ENCODE assay signal across 10 mouse cellular contexts in the genomic region with DNA sequence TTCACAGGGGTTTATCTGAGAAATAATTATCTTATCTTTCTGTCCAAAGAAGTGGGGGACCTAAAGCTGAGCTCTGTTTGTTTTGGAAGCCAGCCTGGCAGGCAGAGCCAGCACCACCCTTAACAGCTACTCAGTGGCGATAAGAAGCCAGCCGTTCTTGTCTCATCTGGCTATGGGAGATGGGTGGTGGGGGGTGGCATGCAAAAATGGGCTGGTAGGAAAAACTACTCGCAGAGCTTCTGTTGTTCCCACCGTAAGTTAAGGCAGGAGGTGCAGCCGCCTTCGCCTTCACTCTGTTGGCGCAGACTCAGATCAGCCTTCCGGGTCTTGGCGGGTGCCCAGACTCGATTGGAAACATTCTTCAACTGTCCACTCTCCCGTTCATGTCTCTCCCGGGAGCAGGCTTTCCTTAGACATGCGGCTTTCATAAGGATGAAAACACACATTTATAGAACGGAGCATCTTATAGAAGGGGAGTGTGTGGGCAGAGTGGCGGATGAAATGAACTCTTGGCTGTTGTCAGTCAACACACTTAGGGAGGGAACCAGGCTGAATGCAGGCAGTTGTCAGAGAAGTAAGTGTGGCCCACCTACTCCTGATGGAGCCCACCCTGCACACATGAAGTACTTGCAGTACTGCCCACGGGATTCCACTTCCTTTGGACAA.
DNase-seq lines count a peak whose midpoint lies in the region; ATAC-seq lines count a peak whose summit lies in the region.
"Had no signal": no experiment of that assay in that cellular context is flagged by ENCODE, and none has a peak within 500 bp of the region (broad histone marks: within the 10 kb centered on the region; RNA-seq: fewer than 3 reads in every experiment).

No protein-coding gene starts in this region.

- H3K27me3 ChIP-seq in forebrain, embryonic 15.5 days, result no peaks in the 10 kb centered on the region
- H3K27me3 ChIP-seq in forebrain, embryonic 10.5 days (ENCODE audit: poor library complexity, severe bottlenecking), result no peaks in the 10 kb centered on the region
- no peaks in the 10 kb centered on the region; the same call in 1 of the 2 replicates for H3K27me3 ChIP-seq in neural tube, embryonic 15.5 days (replicated peaks)
- H3K27me3 ChIP-seq: CH12.LX had no signal

- no peak for ATAC-seq in forebrain, embryonic 15.5 days (replicated peaks)
- ATAC-seq in neural tube, embryonic 15.5 days (ENCODE audit: low FRiP score), result no peak
- ATAC-seq in cerebellum, adult (ENCODE audit: insufficient number of reproducible peaks, low FRiP score, low TSS enrichment), result no peak

- H3K9ac ChIP-seq in forebrain, embryonic 15.5 days (replicated peaks), result no peak overlapping the region
- no peak overlapping the region; the same call in 1 of the 2 replicates for H3K9ac ChIP-seq in neural tube, embryonic 15.5 days (replicated peaks)

- no peak overlapping the region for H3K27ac ChIP-seq in forebrain, embryonic 15.5 days (replicated peaks)
- H3K27ac ChIP-seq in forebrain, embryonic 10.5 days, result no peak overlapping the region
- H3K27ac ChIP-seq in neural tube, embryonic 15.5 days (replicated peaks), result no peak overlapping the region; the same call in 1 of the 2 replicates

- H3K4me1 ChIP-seq in forebrain, embryonic 15.5 days, result peaks cover 9% of the 10 kb centered on the region
- peaks cover 15% of the 10 kb centered on the region for H3K4me1 ChIP-seq in forebrain, embryonic 10.5 days
- peaks cover 17% of the 10 kb centered on the region for H3K4me1 ChIP-seq in neural tube, embryonic 15.5 days

- peak overlapping the region; percentile 13; the same call in 1 of the 2 replicates for H3K4me2 ChIP-seq in forebrain, embryonic 15.5 days (replicated peaks)
- H3K4me2 ChIP-seq in neural tube, embryonic 15.5 days, result peak overlapping the region; percentile 35

- no peak overlapping the region for H3K4me3 ChIP-seq in forebrain, embryonic 15.5 days
- H3K4me3 ChIP-seq in forebrain, embryonic 10.5 days, result no peak overlapping the region
- no peak overlapping the region for H3K4me3 ChIP-seq in neural tube, embryonic 15.5 days (replicated peaks)
- H3K4me3 ChIP-seq: megakaryocyte, embryonic 14.5 days had no signal

- 50% methylated on average over 16 of the region's 16 CpGs for WGBS in forebrain, embryonic 15.5 days
- WGBS in forebrain, embryonic 10.5 days, result 88% methylated on average over 16 of the region's 16 CpGs
- 58% methylated on average over 16 of the region's 16 CpGs for WGBS in neural tube, embryonic 15.5 days

- no peak for DNase-seq in forebrain, embryonic 10.5 days (ENCODE audit: extremely low spot score, low spot score)
- peak; percentile 42 to 60 for DNase-seq in right cerebral cortex, postnatal 10 days (ENCODE audit: low spot score in 2 of 2)
- no peak for DNase-seq in right cerebral cortex, adult 18-20 months
- peak; percentile 47 for DNase-seq in kidney, postnatal 25 days
- no peak for DNase-seq in retina, postnatal 1 day

- H3K36me3 ChIP-seq in forebrain, embryonic 15.5 days, result no peaks in the 10 kb centered on the region
- no peaks in the 10 kb centered on the region for H3K36me3 ChIP-seq in forebrain, embryonic 10.5 days (replicated peaks)
- H3K36me3 ChIP-seq in neural tube, embryonic 15.5 days, result no peaks in the 10 kb centered on the region

- no peaks in the 10 kb centered on the region for H3K9me3 ChIP-seq in forebrain, embryonic 15.5 days
- no peaks in the 10 kb centered on the region for H3K9me3 ChIP-seq in forebrain, embryonic 10.5 days
- H3K9me3 ChIP-seq in neural tube, embryonic 15.5 days (replicated peaks), result no peaks in the 10 kb centered on the region
- H3K9me3 ChIP-seq: megakaryocyte, embryonic 14.5 days had no signal

Comparison
In these comparisons a context has a peak if more than half of its experiments do, and no peak if none do; other contexts are left out.
1. DNase-seq: peak in right cerebral cortex, postnatal 10 days (2 of 2) and kidney, postnatal 25 days (2 of 2); none in forebrain, embryonic 10.5 days (single experiment), right cerebral cortex, adult 18-20 months (single experiment) and retina, postnatal 1 day (single experiment).